Mouse (Mus musculus): ENCODE measurements around the gene Vmn1r158. TPM values are rescaled to one million over a fixed set of nuclear protein-coding genes. Genes with fewer than 3 reads are reported as not detected.
"Not testable (repeated sequence)": the region's sequence is repeated elsewhere in the genome, so short reads cannot be mapped to it uniquely, and the experiment has no call there.

Gene Vmn1r158
- total RNA-seq (2017), result not detected in 2 replicates

DNA sequence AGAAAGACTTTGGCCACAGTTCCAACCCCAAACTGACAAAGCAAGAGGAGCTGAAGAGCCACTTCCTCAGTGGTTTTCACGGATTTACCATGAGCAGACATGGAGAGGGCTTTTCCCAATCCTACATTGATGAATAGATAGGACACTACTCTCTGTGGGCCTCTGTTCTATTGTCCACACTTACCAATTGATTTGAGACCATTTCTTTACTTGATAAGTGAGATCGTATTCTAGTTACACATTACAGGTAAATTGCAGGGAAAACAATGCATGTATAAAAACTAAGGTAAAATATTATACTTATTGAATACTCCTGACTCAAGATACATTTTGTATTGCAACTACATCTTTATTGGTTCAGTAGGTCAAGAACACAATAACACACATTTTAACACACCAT lies at the start of gene Vmn1r158:
Vmn1r158 (minus strand) TSS at position 101 of the 400 bp plus-strand sequence.
- not testable (repeated sequence) for ATAC-seq (replicated peaks; ENCODE audit: low read depth, poor library complexity, severe bottlenecking)

DNA sequence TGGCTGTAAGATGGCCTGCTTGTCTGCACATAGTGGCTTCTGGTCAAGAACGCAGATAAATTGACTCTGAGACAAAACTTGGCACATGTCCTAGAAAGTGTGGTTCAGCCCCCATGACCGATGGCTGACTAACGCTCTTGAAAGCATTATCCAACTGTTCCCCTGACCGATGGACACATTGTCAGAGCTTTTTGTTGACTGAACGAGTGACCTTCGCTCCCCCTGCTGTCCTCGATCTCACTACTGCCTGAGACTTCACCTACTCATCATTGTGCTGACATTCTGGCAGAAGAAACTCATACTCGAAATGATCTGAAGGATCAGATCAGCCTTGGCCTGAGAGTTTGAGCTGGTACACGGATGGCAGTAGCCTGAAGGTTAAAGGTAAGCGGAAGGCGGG lies 14.6 kb downstream of the Vmn1r158 start:
- ATAC-seq (replicated peaks; ENCODE audit: low read depth, poor library complexity, severe bottlenecking), result not testable (repeated sequence)

GRCm38 (mm10) chr7:22761397-22761796 lies 29.2 kb downstream of the Vmn1r158 start, which contains the start of gene Vmn1r157:
Gene Vmn1r157, plus strand, starts transcription at chr7:22761697.
- not testable (repeated sequence) for ATAC-seq (replicated peaks; ENCODE audit: low read depth, poor library complexity, severe bottlenecking)

Other genes with a start within 250 kb of the Vmn1r158 start
- gene Gm4201, start 225.4 kb downstream of the Vmn1r158 start, total RNA-seq (2017), result not detected in 2 replicates
- gene Gm4565, start 202.7 kb downstream of the Vmn1r158 start, total RNA-seq (2017), result not detected in 2 replicates
- gene Vmn1r155, start 132.8 kb downstream of the Vmn1r158 start, total RNA-seq (2017), result not detected in 2 replicates
- not detected in 2 replicates for gene Gm8693, start 98.5 kb downstream of the Vmn1r158 start, total RNA-seq (2017)
- gene Gm4567, start 71.1 kb downstream of the Vmn1r158 start, total RNA-seq (2017), result not detected in 2 replicates
- gene Vmn1r157, start 29.1 kb downstream of the Vmn1r158 start, total RNA-seq (2017), result not detected in 2 replicates
- not detected in 2 replicates for gene Vmn1r159, start 52.8 kb upstream of the Vmn1r158 start, total RNA-seq (2017)
- not detected in 2 replicates for gene Vmn1r160, start 80.4 kb upstream of the Vmn1r158 start, total RNA-seq (2017)
- gene Gm4214, start 193.9 kb upstream of the Vmn1r158 start, total RNA-seq (2017), result not detected in 2 replicates
- gene Gm4216, start 229.1 kb upstream of the Vmn1r158 start, total RNA-seq (2017), result not detected in 2 replicates

All from common myeloid progenitor, adult 5-6 weeks (primary cell).